Mouse (Mus musculus) large intestine, adult 2 months (tissue): ENCODE data around the gene Mthfr. TPM values are rescaled to one million over a fixed set of nuclear protein-coding genes. Genes with fewer than 3 reads are reported as not detected.
A peak's percentile ranks its signal among the peaks of the same experiment; 100 is the strongest.

Experiments
- DNase-seq: peaks from one replicate; pipeline ENCODE4 v3.0.0-alpha.2; 2012; ENCODE audit warnings: low read depth, low spot score
- WGBS: fragments of 180-500 bp; shearing (Covaris S2); methylation state at CpG from one replicate; pipeline ENCODE4 v1.1.7; 2018; 5-methylcytosine and 5-hydroxymethylcytosine counted together
- polyA plus RNA-seq: library from polyadenylated mRNA; depleted of rRNA; stranded (reverse); fragments of >200 nt; gene quantifications from 2 replicates; pipeline ENCODE4 v1.2.3, GENCODE M21; 2012

Gene Mthfr
- polyA plus RNA-seq, 1 experiment: 7.2 TPM

DNA sequence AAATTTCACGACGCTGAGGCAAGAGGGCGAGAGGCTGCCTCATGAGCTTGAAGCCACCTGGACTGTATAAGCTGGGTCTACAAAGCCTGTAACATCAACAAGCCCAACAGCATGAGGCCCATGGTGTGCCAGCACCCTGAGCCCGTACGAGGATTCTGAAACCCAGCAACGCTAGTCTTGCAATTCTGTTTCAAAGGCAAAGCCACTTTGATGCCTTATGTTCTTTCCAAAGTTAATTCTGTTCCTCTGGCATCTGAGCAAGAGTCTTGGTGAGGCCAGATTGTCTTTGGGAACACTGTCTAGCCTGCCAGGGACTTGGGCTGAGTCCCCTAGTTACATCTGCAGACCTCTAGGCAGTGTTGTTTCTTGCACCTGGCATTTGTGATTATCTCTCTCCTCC lies 20.1 kb downstream of the Mthfr start:
- DNase-seq: no peak
- WGBS: 88% methylated on average over 6 of the region's 6 CpGs

GRCm38 (mm10) chr4:148060120-148061085 lies 21.5 kb downstream of the Mthfr start:
- WGBS: 41% methylated on average over 13 of the region's 13 CpGs
- no peak for DNase-seq

DNA sequence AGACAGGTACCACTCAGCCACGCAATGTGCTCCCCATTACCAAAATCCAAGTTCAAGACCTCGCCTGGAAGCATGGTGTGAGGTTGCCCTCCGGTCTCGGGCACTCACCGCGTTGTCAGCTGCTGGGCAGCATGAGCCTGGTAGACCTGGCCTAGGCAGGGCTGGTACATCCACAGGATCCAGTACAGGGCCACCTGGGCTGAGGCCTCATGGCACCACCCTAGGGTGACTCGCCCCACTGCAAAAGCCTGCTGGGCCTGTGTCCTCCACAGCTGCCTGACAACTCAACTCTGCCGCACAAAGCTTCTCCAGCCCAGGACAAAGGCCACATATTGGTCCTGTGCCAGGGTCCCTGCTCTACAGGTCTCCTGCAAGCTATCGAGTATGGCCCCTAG lies 22.2 kb downstream of the Mthfr start:
- no peak for DNase-seq
- 75% methylated on average over 9 of the region's 9 CpGs for WGBS

- DNase-seq: no peak
- WGBS: 45% methylated on average over 6 of the region's 6 CpGs
Measured at GRCm38 (mm10) chr4:148065702-148066400, 27.0 kb downstream of the Mthfr start.

GRCm38 (mm10) chr4:148066401-148066744 lies 27.5 kb downstream of the Mthfr start:
- WGBS: 58% methylated on average over 9 of the region's 9 CpGs
- DNase-seq: no peak

GRCm38 (mm10) chr4:148067346-148067745 lies 28.5 kb downstream of the Mthfr start:
- no peak for DNase-seq
- 88% methylated on average over 8 of the region's 8 CpGs for WGBS

DNA sequence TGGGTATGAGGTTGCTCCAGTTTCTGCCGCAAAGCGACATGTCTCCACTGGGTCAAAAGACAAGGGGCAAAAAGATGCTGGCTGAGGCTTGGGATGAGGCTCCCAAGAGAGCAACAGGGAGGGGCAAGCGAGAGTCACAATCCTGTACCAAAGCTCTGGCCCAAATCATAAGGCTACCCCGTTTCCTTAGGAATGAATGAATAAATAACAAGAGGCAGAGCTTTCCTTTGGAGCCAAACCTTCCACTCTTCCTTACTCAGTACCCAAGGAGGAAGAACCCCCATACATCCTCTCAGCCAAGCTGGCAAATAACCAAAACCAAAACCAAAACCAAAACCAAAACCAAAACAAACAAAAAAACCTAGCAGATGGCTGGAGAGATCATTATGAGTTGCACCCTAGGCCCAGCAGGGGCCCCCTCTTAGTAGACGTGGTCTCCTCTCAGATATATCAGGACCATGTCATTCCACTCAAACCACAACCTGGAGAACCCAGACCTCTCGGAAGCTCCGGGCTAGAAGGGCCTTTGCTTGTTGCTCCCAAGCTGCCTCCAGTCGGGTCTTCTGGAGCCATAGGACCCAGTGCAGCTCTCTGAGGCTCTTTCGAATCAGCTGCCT lies 30.8 kb downstream of the Mthfr start:
- no peak for DNase-seq
- WGBS: 80% methylated on average over 9 of the region's 9 CpGs

- 64% methylated on average over 5 of the region's 5 CpGs for WGBS
- no peak for DNase-seq
Measured at GRCm38 (mm10) chr4:148071508-148071907, 32.6 kb downstream of the Mthfr start.

DNA sequence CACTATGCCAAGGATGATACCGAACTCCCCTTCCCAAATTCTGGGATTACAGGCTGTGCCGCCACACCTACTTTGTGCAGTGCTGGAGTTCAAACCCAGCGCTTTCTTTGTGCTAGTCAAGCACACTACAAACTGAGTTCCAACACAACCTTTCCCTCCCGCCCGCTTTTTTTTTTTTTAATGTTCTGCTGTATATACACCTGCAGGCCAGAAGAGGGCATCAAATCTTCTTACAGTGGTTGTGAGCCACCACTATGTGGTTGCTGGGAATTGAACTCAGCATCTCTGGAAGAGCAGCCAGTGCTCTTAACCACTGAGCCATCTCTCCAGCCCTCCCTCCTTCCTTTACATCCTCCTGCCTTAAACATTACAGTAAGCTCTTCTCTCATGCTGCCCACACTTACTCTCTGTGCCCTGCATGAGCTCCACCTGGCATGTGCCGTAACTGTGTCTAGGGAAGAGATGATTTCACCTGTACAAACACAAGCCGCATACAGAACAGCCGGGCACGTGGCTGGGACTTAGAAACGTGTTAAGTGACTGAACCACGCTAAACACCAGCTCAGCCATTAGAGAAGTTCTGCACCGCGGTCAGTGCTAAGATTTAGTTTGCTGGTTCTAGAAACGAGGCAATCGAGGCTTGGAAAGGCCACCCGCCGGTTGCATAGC lies 35.8 kb downstream of the Mthfr start:
- WGBS: 27% methylated on average over 17 of the region's 17 CpGs

DNA sequence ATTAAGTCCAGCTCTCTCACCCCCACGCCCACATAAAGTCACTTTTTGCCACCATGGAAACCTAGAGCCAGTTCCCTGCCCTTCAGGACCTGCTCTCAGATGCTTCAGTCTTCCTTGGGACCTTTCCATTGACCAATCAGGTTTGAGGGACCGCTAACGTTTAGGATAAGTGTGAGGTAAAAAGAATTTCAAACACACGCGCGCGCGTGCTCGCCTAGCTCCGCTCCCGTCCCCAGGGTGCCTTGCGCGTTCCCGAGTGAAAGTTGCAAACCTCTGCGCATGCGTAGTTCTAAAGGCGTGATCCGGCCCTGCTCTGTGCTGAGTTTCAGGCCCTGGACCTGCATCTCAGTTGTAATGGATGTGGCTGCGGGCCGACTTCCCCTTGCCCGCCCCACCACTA lies 36.4 kb downstream of the Mthfr start:
- 31% methylated on average over 21 of the region's 21 CpGs for WGBS
- DNase-seq: peak; percentile 57

More for the DNA sequence above, 35.8 kb downstream of the Mthfr start:
- DNase-seq: no peak

DNA sequence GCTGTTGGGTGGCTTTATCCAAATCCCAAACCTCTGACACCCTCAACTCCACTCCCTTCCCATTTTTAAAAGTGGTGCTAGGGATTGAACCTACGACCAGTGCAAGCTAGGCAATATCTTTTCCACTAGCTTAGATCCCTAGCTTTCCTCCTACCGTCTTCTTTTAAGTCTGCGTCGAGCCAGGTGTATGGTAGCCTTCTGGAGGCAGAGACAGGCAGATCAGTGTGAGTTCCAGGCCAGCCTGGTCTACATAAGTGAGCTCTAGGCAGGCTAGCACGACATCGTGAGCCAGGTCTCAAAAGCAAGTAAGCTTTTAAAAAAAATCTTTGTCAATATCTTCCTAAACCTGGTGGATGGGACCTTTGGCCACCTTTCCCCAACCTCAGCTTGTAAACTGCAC lies 37.0 kb downstream of the Mthfr start:
- 78% methylated on average over 6 of the region's 6 CpGs for WGBS
- DNase-seq: no peak

DNA sequence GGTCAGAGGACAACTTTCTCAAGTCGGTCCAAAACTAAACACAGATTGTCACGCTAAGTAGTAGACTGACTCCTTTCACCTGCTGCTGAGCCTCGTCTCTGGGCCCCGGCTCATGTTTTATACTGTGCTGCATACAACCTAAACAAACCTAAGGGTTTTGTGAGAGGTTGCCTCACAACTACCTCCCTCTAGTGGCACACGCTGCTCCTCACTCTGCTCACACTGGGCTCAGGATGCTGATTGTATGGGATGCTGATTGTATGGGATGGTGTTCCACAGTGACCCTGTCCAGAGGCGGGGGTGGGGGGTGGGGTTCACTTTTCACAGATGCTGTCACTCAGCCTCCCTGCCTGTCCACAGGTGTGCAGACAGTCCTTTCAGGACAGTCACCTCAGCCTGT lies 40.3 kb downstream of the Mthfr start:
- no peak for DNase-seq
- 66% methylated on average over 6 of the region's 6 CpGs for WGBS

DNA sequence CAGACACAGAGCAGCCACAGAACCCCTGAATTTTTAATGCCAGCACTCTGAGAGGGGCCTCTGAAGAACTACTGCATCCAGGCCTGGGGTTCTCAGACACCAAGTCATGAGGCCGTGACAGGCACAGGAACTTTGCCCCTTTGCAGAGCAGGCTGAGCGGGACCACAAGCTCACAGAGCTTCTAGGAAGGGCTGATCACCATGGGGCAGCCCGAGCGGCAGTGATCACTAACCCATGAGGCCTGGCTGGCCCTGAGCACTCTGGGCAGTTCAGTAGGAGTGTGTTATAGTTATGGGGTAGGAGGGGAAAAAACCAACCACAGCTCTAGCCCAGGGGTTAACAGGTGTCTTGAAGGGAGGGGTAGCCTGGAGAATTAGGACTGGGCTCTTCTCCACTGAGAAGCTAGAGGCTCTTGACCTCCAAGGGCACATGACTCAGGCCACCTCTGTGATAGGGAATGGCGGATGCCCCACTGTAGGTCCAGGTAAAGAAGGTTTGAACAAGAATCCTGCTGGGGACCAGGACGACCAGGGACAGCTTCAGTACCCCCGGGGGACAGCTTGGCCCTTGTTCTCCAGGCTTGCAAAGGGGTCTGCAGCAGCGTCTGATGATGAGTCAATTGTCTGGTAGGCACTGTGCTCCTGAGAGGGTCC lies 41.2 kb downstream of the Mthfr start:
- WGBS: 90% methylated on average over 8 of the region's 8 CpGs
- DNase-seq: no peak

- DNase-seq: no peak
- 94% methylated on average over 1 of the region's 1 CpGs for WGBS
Measured at GRCm38 (mm10) chr4:148080597-148080973, 41.7 kb downstream of the Mthfr start.

DNA sequence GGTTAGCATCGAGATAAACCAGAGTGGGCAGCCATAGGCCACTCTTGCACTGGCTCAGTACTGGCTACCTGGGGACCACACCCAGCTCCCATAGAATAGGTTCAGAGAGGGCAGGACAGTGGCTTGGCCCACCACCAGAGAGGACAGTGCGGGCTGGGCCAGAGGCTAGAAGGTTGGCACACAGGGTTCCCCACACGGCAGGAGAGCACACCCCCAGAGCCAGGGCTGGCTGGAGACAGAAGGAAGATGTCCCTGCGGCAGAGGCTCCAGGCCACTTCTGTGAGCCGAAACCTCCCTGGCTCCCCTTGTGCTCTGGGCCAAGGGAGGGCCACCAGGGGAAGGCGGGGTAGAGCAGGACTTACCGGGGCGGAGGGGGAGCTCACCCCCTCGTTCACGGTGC lies 42.3 kb downstream of the Mthfr start:
- 90% methylated on average over 10 of the region's 10 CpGs for WGBS
- no peak for DNase-seq

GRCm38 (mm10) chr4:148082257-148083044 lies 43.6 kb downstream of the Mthfr start:
- DNase-seq: no peak
- 51% methylated on average over 12 of the region's 12 CpGs for WGBS

GRCm38 (mm10) chr4:148083176-148083899 lies 44.5 kb downstream of the Mthfr start:
- no peak for DNase-seq

GRCm38 (mm10) chr4:148084261-148084714 lies 45.4 kb downstream of the Mthfr start:
- DNase-seq: no peak
- 45% methylated on average over 8 of the region's 8 CpGs for WGBS

More at GRCm38 (mm10) chr4:148083176-148083899, 44.5 kb downstream of the Mthfr start:
- WGBS: 66% methylated on average over 21 of the region's 21 CpGs
